24 mouse cellular contexts compared by ENCODE assay signal in genomic region chr14:120652034-120652433, GRCm38 (mm10).
"Had no signal": no experiment of that assay in that cellular context is flagged by ENCODE, and none has a peak within 500 bp of the region (broad histone marks: within the 10 kb centered on the region; RNA-seq: fewer than 3 reads in every experiment).

No protein-coding gene starts in this region.

- H3K9ac ChIP-seq: heart, embryonic 12.5 days; hindbrain, embryonic 13.5 days; hindbrain, embryonic 15.5 days; kidney, embryonic 15.5 days; limb, embryonic 12.5 days had no signal

- ATAC-seq: hindbrain, postnatal 0 days; intestine, embryonic 16.5 days had no signal

- H3K4me2 ChIP-seq: heart, embryonic 12.5 days; hindbrain, embryonic 13.5 days; hindbrain, embryonic 15.5 days; kidney, embryonic 15.5 days; limb, embryonic 12.5 days; liver, embryonic 11.5 days had no signal

- H3K4me3 ChIP-seq: heart, embryonic 10.5 days; heart, embryonic 12.5 days; hindbrain, embryonic 13.5 days; hindbrain, embryonic 15.5 days; kidney, embryonic 15.5 days; layer of hippocampus, adult 2 months; left cerebral cortex, adult 2 months; limb, embryonic 10.5 days; limb, embryonic 12.5 days had no signal

- H3K36me3 ChIP-seq: heart, embryonic 10.5 days; heart, embryonic 12.5 days; hindbrain, embryonic 13.5 days; hindbrain, embryonic 15.5 days; kidney, embryonic 15.5 days; limb, embryonic 10.5 days; limb, embryonic 12.5 days had no signal

- H3K9me3 ChIP-seq: heart, embryonic 10.5 days; hindbrain, embryonic 13.5 days; hindbrain, embryonic 15.5 days; kidney, embryonic 15.5 days; limb, embryonic 10.5 days had no signal

- H3K27me3 ChIP-seq: heart, embryonic 12.5 days; hindbrain, embryonic 13.5 days; hindbrain, embryonic 15.5 days; kidney, embryonic 15.5 days; limb, embryonic 12.5 days had no signal

- DNase-seq: gastrocnemius, postnatal 14 days; gastrocnemius, postnatal 36 days; heart, adult 18-20 months; heart, postnatal 10 days; heart, postnatal 36 days; kidney, adult 11 months; kidney, adult 2 months; kidney, adult 9 months; kidney, postnatal 14 days; kidney, postnatal 36 days; liver had no signal

- H3K4me1 ChIP-seq: hindbrain, embryonic 13.5 days; hindbrain, embryonic 15.5 days; kidney, embryonic 15.5 days; limb, embryonic 10.5 days; limb, embryonic 12.5 days had no signal

- H3K27ac ChIP-seq: heart, embryonic 10.5 days; hindbrain, embryonic 13.5 days; hindbrain, embryonic 15.5 days; hindbrain, postnatal 0 days; kidney, embryonic 15.5 days; kidney, postnatal 0 days; layer of hippocampus, adult 2 months; left cerebral cortex, adult 2 months; limb, embryonic 10.5 days; limb, embryonic 12.5 days had no signal
